In the genomic region with DNA sequence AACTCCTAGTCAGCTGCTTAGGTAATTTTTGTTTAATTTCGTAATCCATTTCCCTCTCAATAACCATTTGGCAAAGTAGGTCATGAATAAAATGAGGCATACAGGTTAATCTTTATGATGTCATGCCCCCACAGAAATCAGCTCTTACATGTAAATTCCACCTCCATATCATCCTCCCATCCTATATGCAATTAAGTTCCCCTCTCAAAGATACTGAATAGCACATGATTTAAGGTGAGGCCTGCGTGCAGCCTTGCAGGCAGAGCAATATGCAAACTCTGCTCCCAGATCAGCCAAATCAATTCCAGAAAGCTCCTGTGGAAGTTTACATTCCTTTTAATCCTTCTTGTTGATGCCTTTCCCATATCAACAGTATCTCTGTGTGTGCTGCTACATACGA, we compare ENCODE assay signal across 16 mouse cellular contexts.
DNase-seq lines count a peak whose midpoint lies in the region; ATAC-seq lines count a peak whose summit lies in the region.
"Had no signal": no experiment of that assay in that cellular context is flagged by ENCODE, and none has a peak within 500 bp of the region (broad histone marks: within the 10 kb centered on the region; RNA-seq: fewer than 3 reads in every experiment).

No protein-coding gene starts in this region.

- H3K4me1 ChIP-seq in kidney, embryonic 16.5 days (ENCODE audit: insufficient read depth, low read length) = no peaks in the 10 kb centered on the region
- peaks cover 14% of the 10 kb centered on the region for H3K4me1 ChIP-seq in embryonic facial prominence, embryonic 10.5 days
- peaks cover 24% of the 10 kb centered on the region for H3K4me1 ChIP-seq in embryonic facial prominence, embryonic 13.5 days
- H3K4me1 ChIP-seq in limb, embryonic 12.5 days (replicated peaks) = peaks cover 19% of the 10 kb centered on the region; the same call in 1 of the 2 replicates
- no peaks in the 10 kb centered on the region for H3K4me1 ChIP-seq in midbrain, embryonic 14.5 days (ENCODE audit: control insufficient read depth, insufficient read depth, low read length)
- H3K4me1 ChIP-seq: neural tube, embryonic 12.5 days had no signal

- H3K27me3 ChIP-seq in kidney, embryonic 16.5 days (ENCODE audit: insufficient read depth, low read length) = no peaks in the 10 kb centered on the region
- no peaks in the 10 kb centered on the region for H3K27me3 ChIP-seq in embryonic facial prominence, embryonic 10.5 days (replicated peaks; ENCODE audit: low read depth, poor library complexity, severe bottlenecking)
- peaks cover 5% of the 10 kb centered on the region; the same call in 1 of the 2 replicates for H3K27me3 ChIP-seq in embryonic facial prominence, embryonic 13.5 days
- no peaks in the 10 kb centered on the region for H3K27me3 ChIP-seq in limb, embryonic 12.5 days
- no peaks in the 10 kb centered on the region for H3K27me3 ChIP-seq in midbrain, embryonic 14.5 days (ENCODE audit: control insufficient read depth, insufficient read depth, low read length)
- H3K27me3 ChIP-seq: neural tube, embryonic 12.5 days had no signal

- WGBS in kidney, embryonic 16.5 days = 57% methylated on average over 3 of the region's 3 CpGs
- 47% methylated on average over 3 of the region's 3 CpGs for WGBS in embryonic facial prominence, embryonic 10.5 days
- 30% methylated on average over 3 of the region's 3 CpGs for WGBS in embryonic facial prominence, embryonic 13.5 days
- WGBS in limb, embryonic 12.5 days = 38% methylated on average over 3 of the region's 3 CpGs
- WGBS in midbrain, embryonic 14.5 days = 66% methylated on average over 3 of the region's 3 CpGs

- H3K4me2 ChIP-seq in kidney, embryonic 16.5 days (replicated peaks; ENCODE audit: low read depth, low read length) = no peak overlapping the region
- H3K4me2 ChIP-seq in embryonic facial prominence, embryonic 13.5 days = peak overlapping the region; percentile 21; the same call in 1 of the 2 replicates
- H3K4me2 ChIP-seq in limb, embryonic 12.5 days = peak overlapping the region; percentile 17
- no peak overlapping the region for H3K4me2 ChIP-seq in midbrain, embryonic 14.5 days (ENCODE audit: low read length)
- H3K4me2 ChIP-seq: heart, embryonic 11.5 days; neural tube, embryonic 12.5 days had no signal

- no peak overlapping the region for H3K4me3 ChIP-seq in kidney, embryonic 16.5 days (ENCODE audit: low read length)
- no peak overlapping the region for H3K4me3 ChIP-seq in embryonic facial prominence, embryonic 10.5 days
- H3K4me3 ChIP-seq in embryonic facial prominence, embryonic 13.5 days = no peak overlapping the region
- H3K4me3 ChIP-seq in limb, embryonic 12.5 days (replicated peaks) = no peak overlapping the region
- no peak overlapping the region for H3K4me3 ChIP-seq in midbrain, embryonic 14.5 days (replicated peaks; ENCODE audit: low read depth, low read length)
- H3K4me3 ChIP-seq: neural tube, embryonic 12.5 days had no signal

- no peaks in the 10 kb centered on the region for H3K36me3 ChIP-seq in kidney, embryonic 16.5 days (ENCODE audit: insufficient read depth, low read length)
- no peaks in the 10 kb centered on the region for H3K36me3 ChIP-seq in embryonic facial prominence, embryonic 10.5 days (replicated peaks)
- H3K36me3 ChIP-seq in embryonic facial prominence, embryonic 13.5 days = no peaks in the 10 kb centered on the region
- no peaks in the 10 kb centered on the region for H3K36me3 ChIP-seq in limb, embryonic 12.5 days
- no peaks in the 10 kb centered on the region for H3K36me3 ChIP-seq in midbrain, embryonic 14.5 days (ENCODE audit: control insufficient read depth, insufficient read depth, low read length)
- H3K36me3 ChIP-seq: neural tube, embryonic 12.5 days had no signal

- H3K9me3 ChIP-seq in kidney, embryonic 16.5 days (ENCODE audit: low read length) = no peaks in the 10 kb centered on the region
- H3K9me3 ChIP-seq in embryonic facial prominence, embryonic 10.5 days = no peaks in the 10 kb centered on the region
- no peaks in the 10 kb centered on the region for H3K9me3 ChIP-seq in embryonic facial prominence, embryonic 13.5 days
- H3K9me3 ChIP-seq in limb, embryonic 12.5 days = no peaks in the 10 kb centered on the region
- no peaks in the 10 kb centered on the region for H3K9me3 ChIP-seq in midbrain, embryonic 14.5 days (ENCODE audit: control insufficient read depth, low read length)
- H3K9me3 ChIP-seq: neural tube, embryonic 12.5 days had no signal

- DNase-seq in kidney, postnatal 4 days = no peak
- DNase-seq in embryonic facial prominence, embryonic 10.5 days (ENCODE audit: low spot score) = no peak
- DNase-seq in testis, postnatal 10 days (ENCODE audit: low spot score) = no peak
- DNase-seq in heart, postnatal 10 days = no peak
- no peak for DNase-seq in midbrain, embryonic 14.5 days
- DNase-seq: adrenal gland, adult 8-10 months; cerebellum, adult 11-12 months; gastrocnemius, postnatal 36 days; heart, postnatal 4 days; thymus, postnatal 4 days had no signal

- intact Hi-C loops in heart, postnatal 10 days (cut with DNase I) = no loop called here

- H3K27ac ChIP-seq in kidney, embryonic 16.5 days (ENCODE audit: low read length) = peak overlapping the region; percentile 26; the same call in 1 of the 2 replicates
- H3K27ac ChIP-seq in embryonic facial prominence, embryonic 10.5 days (replicated peaks) = peak overlapping the region; percentile 44; the same call in 1 of the 2 replicates
- H3K27ac ChIP-seq in embryonic facial prominence, embryonic 13.5 days = peak overlapping the region; percentile 68
- peak overlapping the region; percentile 72 for H3K27ac ChIP-seq in limb, embryonic 12.5 days
- no peak overlapping the region for H3K27ac ChIP-seq in midbrain, embryonic 14.5 days (replicated peaks; ENCODE audit: low read depth, low read length)
- H3K27ac ChIP-seq: neural tube, embryonic 12.5 days had no signal

- no peak overlapping the region for H3K9ac ChIP-seq in kidney, embryonic 16.5 days (replicated peaks; ENCODE audit: low read length)
- no peak overlapping the region for H3K9ac ChIP-seq in embryonic facial prominence, embryonic 13.5 days
- H3K9ac ChIP-seq in limb, embryonic 12.5 days (replicated peaks) = no peak overlapping the region
- H3K9ac ChIP-seq in midbrain, embryonic 14.5 days (replicated peaks; ENCODE audit: low read length) = no peak overlapping the region
- H3K9ac ChIP-seq: neural tube, embryonic 12.5 days had no signal

- no peak for ATAC-seq in kidney, embryonic 16.5 days (ENCODE audit: low FRiP score, low TSS enrichment)
- ATAC-seq in embryonic facial prominence, embryonic 13.5 days (ENCODE audit: insufficient number of reproducible peaks, insufficient read depth, low FRiP score, low TSS enrichment, low read depth) = no peak
- ATAC-seq in limb, embryonic 12.5 days (ENCODE audit: insufficient number of reproducible peaks, insufficient read depth, low FRiP score, low TSS enrichment, low read depth) = peak; percentile 42; the same call in 1 of the 2 replicates
- no peak for ATAC-seq in midbrain, embryonic 14.5 days (ENCODE audit: low FRiP score, low TSS enrichment)
- ATAC-seq: CD4-positive, CD25-positive, alpha-beta regulatory T cell, adult 4 months had no signal

Comparison
In these comparisons a context has a peak if more than half of its experiments do, and no peak if none do; other contexts are left out.
1. H3K4me2 ChIP-seq: peak in embryonic facial prominence, embryonic 13.5 days (single experiment) and limb, embryonic 12.5 days (single experiment); none in kidney, embryonic 16.5 days (single experiment) and midbrain, embryonic 14.5 days (single experiment).